Mouse (Mus musculus): ENCODE data around the gene Polr2f.

GRCm38 (mm10) chr15:79115276-79115675 is 25.5 kb upstream of the Polr2f start:
- TF ChIP-seq CTCF (IDR thresholded peaks at IDR 0.05; ENCODE audit: low read depth, low read length) (no peak), POLR2A (IDR thresholded peaks at IDR 0.05; ENCODE audit: borderline replicate concordance, low read depth, low read length) (no peak)

All from bone marrow macrophage, adult 2 months (primary cell).